Mouse (Mus musculus) thymus, postnatal 0 days (tissue): ENCODE results near the gene Ddx4. TPM values are rescaled to one million over a fixed set of nuclear protein-coding genes. Genes with fewer than 3 reads are reported as not detected.

ENCODE experiments used
- DNase-seq: peaks from one replicate; pipeline ENCODE4 v3.0.0-alpha.2; 2015; ENCODE audit warnings: low spot score
- polyA plus RNA-seq: library from polyadenylated mRNA; unstranded; fragments of >200 nt; fragmentation: Nextera tagmentation; extraction: Ambion mirVana; gene quantifications from 2 replicates; pipeline ENCODE4 v1.2.1, GENCODE M21; 2015

Ddx4 gene
- polyA plus RNA-seq, 1 experiment from 2014 or later = 0.17 TPM

DNA sequence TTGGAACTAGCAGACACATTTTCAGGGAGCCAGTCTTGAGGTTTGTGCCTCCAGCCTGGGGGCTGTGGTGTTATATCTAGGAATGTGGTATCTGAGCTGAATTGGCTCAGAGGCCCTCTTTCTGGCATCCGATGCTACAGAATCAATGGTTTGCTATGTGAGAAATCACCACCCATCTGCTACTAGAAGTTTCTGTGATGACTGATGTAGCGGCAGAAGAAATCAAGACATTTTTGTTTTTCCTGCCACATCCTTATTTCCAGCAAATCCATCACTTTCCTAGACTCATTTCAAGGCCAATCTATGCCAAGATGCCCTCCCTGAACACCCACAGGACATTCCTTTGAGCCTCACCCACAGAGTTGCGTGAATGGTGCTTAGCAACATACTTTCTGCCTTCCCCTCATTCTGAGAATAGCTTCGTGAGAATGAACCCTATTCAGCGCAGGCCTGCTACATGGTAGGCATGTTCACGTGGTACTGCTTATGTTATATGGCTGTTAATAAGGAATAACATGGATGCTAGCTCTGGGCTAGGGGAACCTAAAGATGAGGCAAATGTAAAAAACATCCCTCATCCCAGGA, 91.6 kb downstream of the Ddx4 start:
- no peak for DNase-seq

DNA sequence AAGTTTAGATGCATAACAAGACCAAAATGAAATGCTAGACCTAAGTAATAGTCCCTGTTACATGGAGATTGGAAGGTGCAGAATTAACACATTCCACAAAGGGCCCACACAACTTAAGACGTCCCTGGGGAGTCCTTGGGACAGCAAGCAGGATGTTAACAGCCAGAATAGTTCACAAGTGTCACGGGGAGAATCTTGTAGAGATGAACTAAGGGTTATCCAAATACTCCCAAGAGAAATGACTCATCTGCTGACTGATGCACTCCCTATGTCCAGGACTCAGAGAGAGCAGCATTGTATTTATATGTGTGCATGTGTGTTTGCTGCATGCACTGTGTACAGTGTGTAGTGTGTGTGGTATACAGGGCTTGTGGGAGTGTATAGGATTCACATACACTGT, 95.8 kb downstream of the Ddx4 start:
- DNase-seq = no peak

DNA sequence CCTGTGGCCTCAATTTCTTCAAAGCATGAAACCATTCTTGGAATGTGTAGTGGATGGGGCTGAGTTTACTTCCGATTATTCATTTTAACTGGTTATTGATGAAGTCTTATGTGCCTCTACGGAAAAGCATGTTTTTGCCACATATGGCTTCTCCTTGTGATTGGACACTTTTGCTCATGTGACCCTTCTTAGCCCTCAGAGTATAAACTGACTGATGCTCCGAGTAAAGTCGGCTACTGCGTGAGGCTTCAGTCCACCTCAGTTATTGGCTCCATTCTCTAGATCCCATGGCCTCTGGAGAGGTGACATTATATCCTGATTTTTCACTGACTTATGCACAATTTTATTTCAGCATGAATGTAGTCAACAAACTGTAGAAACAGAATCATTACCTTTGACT, 99.0 kb downstream of the Ddx4 start:
- DNase-seq = no peak

DNA sequence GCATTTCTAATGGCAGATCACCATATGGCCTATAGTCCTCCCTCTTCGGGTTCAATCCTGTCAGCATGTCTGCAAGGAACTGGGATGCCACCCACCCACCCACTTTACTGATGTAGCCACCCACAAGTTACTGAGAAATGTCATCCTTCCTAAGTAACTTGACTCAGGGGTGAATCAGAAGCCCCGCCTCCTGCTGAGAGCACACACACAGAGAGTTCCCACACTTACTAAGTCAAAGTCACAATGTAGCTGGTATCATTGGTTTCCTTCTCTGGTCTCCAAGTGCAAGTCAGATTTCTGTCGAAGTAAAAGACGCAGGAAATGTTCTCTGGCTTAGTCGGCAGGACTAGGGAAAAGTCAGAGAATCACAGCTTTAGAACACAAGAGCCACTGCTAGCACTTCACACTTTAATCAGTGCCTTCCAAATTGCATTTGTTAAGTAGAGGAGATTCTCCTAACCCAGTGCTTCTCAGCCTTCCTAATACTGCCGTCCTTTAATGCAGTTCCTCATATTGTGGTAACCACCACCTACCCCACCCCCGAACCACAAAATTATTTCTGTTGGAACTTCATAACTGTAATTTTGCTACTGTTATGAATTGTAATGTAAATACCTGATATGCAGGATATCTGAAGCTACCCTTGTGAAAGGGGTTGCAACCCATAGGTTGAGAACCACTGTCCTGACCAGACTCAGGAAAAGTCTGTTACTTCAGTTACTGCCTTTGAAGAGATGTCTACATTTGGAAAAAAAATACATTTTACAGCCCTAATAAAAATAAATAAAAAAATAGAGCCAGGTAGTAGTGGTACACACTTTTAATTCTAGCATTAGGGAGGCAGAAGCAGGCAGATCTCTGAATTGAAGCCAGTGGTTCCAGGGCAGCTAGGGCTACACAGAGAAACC, 100.4 kb downstream of the Ddx4 start:
- no peak for DNase-seq

Other genes starting within 250 kb of the Ddx4 start
- gene Il6st, start 188.4 kb downstream of the Ddx4 start, polyA plus RNA-seq = 18.9 and 19.5 TPM in 2 replicates
- 0.36 and 0.59 TPM in 2 replicates for gene Il31ra, start 58.1 kb downstream of the Ddx4 start, polyA plus RNA-seq
- gene Slc38a9, start 8.3 kb upstream of the Ddx4 start, polyA plus RNA-seq = 34.2 and 47.3 TPM in 2 replicates
- 18.1 and 19.9 TPM in 2 replicates for gene Plpp1, start 148.3 kb upstream of the Ddx4 start, polyA plus RNA-seq